Mouse (Mus musculus) limb, embryonic 14.5 days (tissue): Measurements from ENCODE around the gene Rtp4. TPM values are rescaled to one million over a fixed set of nuclear protein-coding genes. Genes with fewer than 3 reads are reported as not detected.

Source experiments
- ATAC-seq: fragments of 200-750 bp; cut with Nextera tagmentation; 2 replicates; pipeline ENCODE4 v1.8.0; 2017; ENCODE audit warnings: low read depth, moderate number of reproducible peaks, moderate TSS enrichment; ENCODE audit not compliant: low FRiP score
- DNase-seq: peaks from one replicate; pipeline ENCODE4 v3.0.0-alpha.2; 2015; ENCODE audit warnings: low spot score
- H3K27ac ChIP-seq: fragments of 300-500 bp; sonication (generic); replicated peaks from 2 replicates; pipeline ENCODE4 v1.5.1; 2014; ENCODE audit warnings: low read depth, mild to moderate bottlenecking, low read length, moderate library complexity, mixed read lengths
- H3K27me3 ChIP-seq: fragments of 300-500 bp; sonication (generic); 2 replicates; pipeline ENCODE4 v1.6.1; 2014; ENCODE audit warnings: low read length, mixed read lengths; ENCODE audit not compliant: control insufficient read depth, insufficient read depth
- H3K36me3 ChIP-seq: fragments of 300-500 bp; sonication (generic); 2 replicates; pipeline ENCODE4 v1.6.1; 2014; ENCODE audit warnings: mild to moderate bottlenecking, low read length, moderate library complexity, mixed read lengths; ENCODE audit not compliant: control insufficient read depth, insufficient read depth
- H3K4me1 ChIP-seq: fragments of 300-500 bp; sonication (generic); 2 replicates; pipeline ENCODE4 v1.6.1; 2014; ENCODE audit warnings: antibody characterized with exemption, low read length, mixed read lengths; ENCODE audit not compliant: control insufficient read depth, insufficient read depth
- H3K4me2 ChIP-seq: fragments of 300-500 bp; sonication (generic); replicated peaks from 2 replicates; pipeline ENCODE4 v1.6.1; 2014; ENCODE audit warnings: low read depth, mild to moderate bottlenecking, low read length, moderate library complexity; ENCODE audit not compliant: severe bottlenecking
- H3K4me3 ChIP-seq: fragments of 300-500 bp; sonication (generic); replicated peaks from 2 replicates; pipeline ENCODE4 v1.5.1; 2014; ENCODE audit warnings: low read length
- H3K9ac ChIP-seq: fragments of 300-500 bp; sonication (generic); 2 replicates; pipeline ENCODE4 v1.6.1; 2014; ENCODE audit warnings: mild to moderate bottlenecking, low read depth, low read length, moderate library complexity; ENCODE audit not compliant: severe bottlenecking
- H3K9me3 ChIP-seq: fragments of 300-500 bp; sonication (generic); 2 replicates; pipeline ENCODE4 v1.6.1; 2016; ENCODE audit warnings: low read length; ENCODE audit not compliant: control insufficient read depth
- POLR2A ChIP-seq: fragments of 200-500 bp; IDR thresholded peaks from 2 replicates; pipeline ENCODE4 v1.8.0; 2012; ENCODE audit warnings: inconsistent platforms, mild to moderate bottlenecking, moderate library complexity, borderline replicate concordance; ENCODE audit not compliant: insufficient read depth, insufficient read length; ENCODE audit errors: extremely low read depth
- WGBS: fragments of 180-500 bp; shearing (Covaris S2); extraction: QIAGEN DNeasy Blood & Tissue Kit; methylation state at CpG from one replicate; pipeline ENCODE4 v1.1.7; 2014; 5-methylcytosine and 5-hydroxymethylcytosine counted together
- polyA plus RNA-seq, 2 experiments: library from polyadenylated mRNA; depleted of rRNA in 1 of 2; stranded (reverse) in 1 of 2; unstranded in 1 of 2; fragments of >200 nt; fragmentation: Nextera tagmentation in 1 of 2; extraction: Ambion mirVana in 1 of 2; gene quantifications; 2 replicates each; pipeline versions ENCODE4 v1.2.1 to v1.2.3; 2012 to 2014

Gene Rtp4
- polyA plus RNA-seq, 2 experiments = 4.2 to 5.7 TPM

- DNase-seq = no peak
- Histone ChIP-seq H3K9ac (no peak overlapping the region), H3K4me3 (no peak overlapping the region), H3K27me3 (no peaks in the 10 kb centered on the region), H3K36me3 (no peaks in the 10 kb centered on the region), H3K4me1 (0 out of 2 replicates have a peak, but pooled peaks cover 4% of the 10 kb centered on the region), H3K4me2 (no peak overlapping the region), H3K9me3 (no peaks in the 10 kb centered on the region), H3K27ac (no peak overlapping the region)
- no peak for TF ChIP-seq POLR2A
- ATAC-seq = no peak
- WGBS = 74% methylated on average over 7 of the region's 7 CpGs
Measured at GRCm38 (mm10) chr16:23479872-23480603, 40.1 kb upstream of the Rtp4 start.

GRCm38 (mm10) chr16:23482218-23482617 is 37.9 kb upstream of the Rtp4 start:
- WGBS = 82% methylated on average over 3 of the region's 3 CpGs
- Histone ChIP-seq H3K27ac (no peak overlapping the region), H3K36me3 (no peaks in the 10 kb centered on the region), H3K9me3 (no peaks in the 10 kb centered on the region), H3K27me3 (no peaks in the 10 kb centered on the region), H3K4me2 (no peak overlapping the region), H3K9ac (no peak overlapping the region), H3K4me3 (no peak overlapping the region), H3K4me1 (0 out of 2 replicates have a peak, but pooled peaks cover 4% of the 10 kb centered on the region)
- DNase-seq = no peak
- TF ChIP-seq POLR2A = no peak
- no peak for ATAC-seq

GRCm38 (mm10) chr16:23482846-23483245 is 37.2 kb upstream of the Rtp4 start:
- Histone ChIP-seq H3K27ac (no peak overlapping the region), H3K9me3 (no peaks in the 10 kb centered on the region), H3K4me1 (0 out of 2 replicates have a peak, but pooled peaks cover 4% of the 10 kb centered on the region), H3K36me3 (no peaks in the 10 kb centered on the region), H3K9ac (no peak overlapping the region), H3K4me3 (no peak overlapping the region), H3K27me3 (no peaks in the 10 kb centered on the region), H3K4me2 (no peak overlapping the region)
- 94% methylated on average over 12 of the region's 12 CpGs for WGBS
- DNase-seq = no peak
- no peak for TF ChIP-seq POLR2A
- ATAC-seq = no peak

GRCm38 (mm10) chr16:23483292-23483691 is 36.8 kb upstream of the Rtp4 start:
- Histone ChIP-seq H3K9ac (no peak overlapping the region), H3K4me3 (no peak overlapping the region), H3K4me2 (no peak overlapping the region), H3K36me3 (no peaks in the 10 kb centered on the region), H3K27ac (no peak overlapping the region), H3K9me3 (no peaks in the 10 kb centered on the region), H3K27me3 (no peaks in the 10 kb centered on the region), H3K4me1 (0 out of 2 replicates have a peak, but pooled peaks cover 4% of the 10 kb centered on the region)
- TF ChIP-seq POLR2A = no peak
- 73% methylated on average over 10 of the region's 10 CpGs for WGBS
- no peak for DNase-seq
- no peak for ATAC-seq

- DNase-seq (no peak), ATAC-seq (no peak)
- Histone ChIP-seq H3K9me3 (no peaks in the 10 kb centered on the region), H3K4me1 (no peaks in the 10 kb centered on the region; the same call in 1 of the 2 replicates), H3K27ac (no peak overlapping the region), H3K9ac (no peak overlapping the region), H3K27me3 (no peaks in the 10 kb centered on the region), H3K36me3 (no peaks in the 10 kb centered on the region), H3K4me3 (no peak overlapping the region), H3K4me2 (no peak overlapping the region)
- TF ChIP-seq POLR2A = no peak
- WGBS = 65% methylated on average over 4 of the region's 4 CpGs
Measured at GRCm38 (mm10) chr16:23492783-23493182, 27.3 kb upstream of the Rtp4 start.
